Mouse (Mus musculus) left cerebral cortex, postnatal 10 days (tissue): ENCODE measurements at regions not wholly inside any gene's neighbourhood (a gene's known extent, or its start where the extent isn't known, plus 50 kb on each side); places are given as distances from the start of the nearest gene placed in this dataset.
"Not testable (repeated sequence)": the region's sequence is repeated elsewhere in the genome, so short reads cannot be mapped to it uniquely, and the experiment has no call there.

Experiments used
- DNase-seq, 2 experiments: peaks; one replicate each; pipeline ENCODE4 v3.0.0; 2021 to 2022; ENCODE audit warnings: low spot score in 2 of 2, mixed read lengths in 1 of 2; ENCODE audit errors: extremely low spot score in 1 of 2
- intact Hi-C: fragments of 180-260 bp; cut with DNase I; formaldehyde crosslinking; loops from one replicate; pipeline ENCODE4 v1.15.1; 2025

DNA sequence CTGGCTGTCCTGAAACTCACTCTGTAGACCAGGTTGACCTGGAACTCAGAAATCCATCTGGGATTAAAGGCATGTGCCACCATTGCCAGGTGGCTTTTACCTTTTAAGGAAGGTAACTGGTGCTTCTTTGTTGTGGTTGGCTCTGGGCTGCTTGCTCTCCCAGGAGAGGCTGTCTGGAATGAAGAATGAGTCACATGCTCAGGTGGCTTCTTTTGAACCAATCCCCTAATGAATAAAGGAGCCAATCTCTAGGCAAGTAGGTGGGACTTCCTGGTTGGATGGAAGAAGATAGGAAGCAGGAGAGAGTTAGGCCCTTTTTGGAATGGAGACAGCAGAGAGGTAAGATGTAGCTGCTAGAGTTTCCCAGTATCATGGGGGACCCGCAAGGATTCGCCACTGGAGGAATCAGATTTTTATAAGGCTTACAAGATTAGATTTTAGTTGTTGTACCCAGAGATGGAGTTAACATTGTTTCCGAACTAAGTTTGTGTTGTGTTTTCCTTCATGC lies 241.6 kb downstream of the Enc1 start:
- DNase-seq = no peak
- intact Hi-C loops = no loop called here

DNA sequence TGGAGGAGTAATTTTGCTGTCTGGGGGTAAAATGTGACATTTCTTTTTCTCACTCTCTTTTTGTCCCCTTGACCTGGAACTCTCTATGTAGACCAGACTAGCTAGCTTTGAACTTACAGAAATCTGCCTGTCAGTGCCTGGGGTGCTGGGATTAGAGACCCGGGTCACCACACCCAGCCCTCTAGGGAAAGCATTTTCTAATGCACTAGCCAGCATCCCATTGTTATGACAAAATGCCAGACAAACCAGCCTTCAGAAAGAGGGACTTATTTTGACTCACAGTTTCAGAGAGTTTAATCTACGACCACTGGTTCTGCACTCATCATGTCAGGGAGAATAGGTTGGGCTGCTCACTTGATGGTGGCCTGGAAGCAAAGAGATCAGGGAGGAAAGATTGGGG lies 240.4 kb downstream of the Enc1 start:
- no peak for DNase-seq
- intact Hi-C loops = no loop called here

DNA sequence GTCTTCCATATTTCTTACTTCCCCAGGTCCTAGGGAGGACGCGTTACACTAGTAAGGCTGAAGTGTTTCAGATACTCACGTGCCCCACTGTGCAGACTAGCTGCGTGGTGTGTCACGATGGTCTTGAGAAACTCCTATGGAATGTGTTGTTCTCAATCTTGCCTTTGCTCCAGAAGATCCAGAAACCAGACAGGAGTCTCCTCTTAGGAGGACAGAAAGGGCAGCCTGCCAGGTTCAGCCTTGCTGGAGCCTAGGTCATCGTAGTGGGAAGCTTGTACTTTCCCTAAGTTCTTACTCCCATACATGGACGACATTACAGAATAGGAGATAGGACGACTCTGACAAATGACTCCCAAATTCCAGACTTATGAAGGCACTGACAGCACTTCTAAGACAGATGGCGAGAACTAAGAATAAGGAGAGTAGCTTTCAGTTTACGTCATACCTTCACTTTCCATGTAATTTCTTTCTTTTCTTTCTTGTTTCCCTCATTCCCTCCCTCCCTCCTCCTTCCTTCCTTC lies 238.2 kb downstream of the Enc1 start:
- no peak for DNase-seq
- intact Hi-C loops = no loop called here

DNA sequence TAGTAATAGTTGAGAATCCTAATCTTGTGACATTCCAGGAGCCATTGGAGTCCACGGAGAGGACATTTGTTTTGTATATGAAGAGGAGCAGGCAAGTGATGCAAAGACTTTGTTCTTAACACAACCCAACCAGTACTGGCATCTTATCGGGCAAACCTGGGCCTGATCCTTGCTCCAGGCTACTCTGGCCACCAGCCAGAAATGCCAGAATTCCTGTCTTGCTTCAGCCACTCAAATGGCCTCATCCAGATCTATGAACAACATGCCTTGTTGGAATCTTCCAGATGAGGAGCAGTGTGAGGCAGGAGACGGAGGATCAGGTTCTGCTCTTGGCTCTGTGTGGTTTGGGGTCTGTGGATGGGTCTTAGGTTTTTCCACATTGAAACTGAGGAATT lies 233.1 kb downstream of the Enc1 start:
- no peak for DNase-seq
- intact Hi-C loops = no loop called here

DNA sequence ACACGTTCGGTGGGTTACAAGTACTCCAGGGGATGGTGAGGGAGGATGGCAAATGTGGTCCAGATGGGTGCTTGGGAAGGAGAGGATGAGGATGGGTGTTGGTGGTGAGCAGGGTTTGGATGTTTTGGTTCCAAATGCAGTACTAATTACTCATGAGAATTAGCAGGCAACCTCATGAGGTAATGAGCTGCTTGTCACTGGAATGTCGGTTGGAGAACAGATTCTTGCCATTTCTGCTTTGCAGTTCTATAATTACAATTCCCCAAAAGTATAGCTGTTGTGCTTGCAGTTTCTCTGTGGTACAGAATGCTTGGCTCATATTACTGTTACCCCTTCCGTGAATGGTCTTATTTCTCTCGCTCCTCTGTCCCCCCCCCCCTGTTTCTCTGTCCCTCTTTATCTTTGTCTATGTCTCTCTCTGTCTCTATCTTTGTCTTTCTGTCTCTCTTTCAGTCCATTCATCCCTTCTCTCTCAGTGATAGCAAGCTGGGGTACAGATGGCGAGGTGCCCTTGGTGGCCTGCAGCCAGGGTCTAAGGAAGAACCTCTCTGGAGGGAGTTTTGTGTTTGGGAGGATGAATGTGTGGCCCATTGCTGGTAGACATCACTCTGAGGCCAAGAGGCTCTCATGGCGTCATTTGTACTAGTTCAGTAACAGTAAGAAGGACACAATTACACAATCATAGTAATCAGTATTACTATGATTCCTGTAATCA lies 232.5 kb downstream of the Enc1 start:
- DNase-seq = no peak
- intact Hi-C loops = no loop called here

DNA sequence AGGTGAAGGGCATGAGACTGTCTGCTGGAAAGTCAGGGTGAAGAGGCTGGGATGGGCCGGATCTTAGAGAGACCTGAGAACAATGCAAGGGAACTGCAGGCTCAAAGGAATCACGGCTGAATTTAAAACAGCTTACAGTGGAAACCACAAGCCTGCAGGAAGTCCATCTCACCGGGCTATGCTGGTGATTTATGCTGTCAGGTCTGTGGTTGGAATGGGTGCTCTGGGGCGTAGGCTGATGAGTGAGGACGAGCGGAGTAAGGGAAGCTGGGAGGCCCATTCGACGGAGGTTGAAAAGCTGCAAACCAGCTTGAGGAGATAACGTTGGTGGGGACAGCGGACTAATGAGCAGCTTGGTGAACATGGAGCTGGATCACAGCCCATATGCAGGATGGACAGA lies 229.1 kb downstream of the Enc1 start:
- DNase-seq = no peak
- intact Hi-C loops = no loop called here

DNA sequence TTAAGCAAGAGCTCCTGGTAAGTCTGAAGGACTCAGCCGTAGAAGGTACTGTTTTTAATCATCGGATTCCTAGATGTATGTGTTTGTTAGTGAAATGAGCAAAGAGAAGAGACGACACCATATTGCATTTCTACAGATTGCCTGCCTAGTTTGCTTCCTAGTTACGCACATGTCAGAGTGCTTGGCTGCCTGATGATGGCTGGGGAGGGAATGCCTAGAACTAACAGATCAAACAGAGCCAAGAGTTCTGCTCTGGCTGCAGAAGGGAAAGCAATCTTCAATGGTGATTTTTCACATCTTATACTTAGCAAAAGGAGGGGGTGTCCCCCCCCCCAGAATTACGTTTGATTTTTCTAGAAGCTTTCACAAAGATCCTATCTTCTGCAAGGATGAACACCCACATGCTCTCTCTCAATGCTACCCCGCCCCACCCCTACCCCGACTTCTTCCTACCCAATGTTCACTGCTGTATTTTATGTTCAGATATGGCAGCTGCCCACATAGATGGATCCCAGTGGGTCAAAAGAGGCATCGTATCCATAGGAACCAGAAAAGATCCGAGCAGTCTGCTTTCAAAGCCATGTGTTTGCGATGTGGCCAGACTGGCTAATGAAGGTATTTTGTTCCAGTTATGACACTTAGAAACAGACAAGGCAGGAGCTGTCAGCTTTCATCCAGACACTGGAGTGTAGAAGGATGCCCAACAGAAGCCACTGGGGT lies 228.1 kb downstream of the Enc1 start:
- intact Hi-C loops = no loop called here

DNA sequence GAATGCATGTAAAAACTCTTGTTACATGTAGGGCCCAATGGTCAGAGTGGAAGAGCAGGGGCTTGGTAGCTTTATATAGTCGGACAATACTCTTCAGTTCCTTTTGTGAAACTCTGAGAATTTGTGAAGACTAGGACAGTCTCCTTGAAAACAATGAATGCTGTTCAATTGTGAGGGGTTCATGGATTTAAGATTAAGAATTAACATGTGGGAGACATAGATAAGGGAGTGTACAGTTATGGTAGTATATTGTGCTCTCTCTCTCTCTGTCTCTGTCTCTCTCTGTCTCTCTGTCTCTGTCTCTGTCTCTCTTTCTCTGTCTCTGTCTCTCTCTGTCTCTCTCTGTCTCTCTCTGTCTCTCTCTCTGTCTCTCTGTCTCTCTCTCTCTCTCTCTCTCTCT lies 225.7 kb downstream of the Enc1 start:
- DNase-seq, intact Hi-C loops: not testable (repeated sequence)

More for the DNA sequence above, 228.1 kb downstream of the Enc1 start:
- no peak for DNase-seq

DNA sequence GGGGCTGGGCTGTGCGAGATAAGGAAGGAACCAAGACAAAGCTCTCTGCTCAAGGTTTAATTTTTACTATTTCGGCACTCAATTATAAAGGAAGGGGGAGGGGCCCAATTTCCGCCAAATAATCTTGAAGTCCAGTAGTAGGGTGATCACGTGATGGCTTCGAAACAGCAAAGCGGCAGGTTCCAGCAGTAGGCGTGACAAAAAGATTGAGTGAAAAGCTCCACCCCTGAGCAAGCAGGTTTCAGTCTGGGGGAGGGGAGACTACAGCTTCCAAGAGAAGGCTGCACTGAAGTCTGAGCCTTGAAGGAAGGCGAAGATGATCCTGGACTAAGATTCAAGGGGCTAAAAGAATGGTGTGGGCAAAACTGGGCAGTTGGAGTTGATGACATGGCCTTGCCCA lies 222.9 kb downstream of the Enc1 start:
- no peak for DNase-seq
- intact Hi-C loops = no loop called here

DNA sequence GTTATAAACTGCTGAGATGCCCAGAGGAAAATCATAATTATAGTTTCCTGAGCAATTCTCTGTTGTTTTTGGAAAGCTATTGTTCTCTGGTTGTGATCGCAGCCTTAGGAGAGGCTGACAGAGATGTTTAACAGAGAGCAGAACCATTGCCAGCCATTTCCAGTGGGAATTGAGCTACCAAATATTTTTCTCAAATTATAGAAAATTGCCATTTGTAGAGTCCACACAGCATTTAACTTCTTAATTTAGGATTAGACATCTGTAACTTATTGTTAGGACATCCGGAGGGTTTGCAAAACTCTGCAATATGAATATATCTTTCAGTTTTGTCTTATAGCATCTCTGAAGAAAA lies 222.0 kb downstream of the Enc1 start:
- intact Hi-C loops = no loop called here
- no peak for DNase-seq

DNA sequence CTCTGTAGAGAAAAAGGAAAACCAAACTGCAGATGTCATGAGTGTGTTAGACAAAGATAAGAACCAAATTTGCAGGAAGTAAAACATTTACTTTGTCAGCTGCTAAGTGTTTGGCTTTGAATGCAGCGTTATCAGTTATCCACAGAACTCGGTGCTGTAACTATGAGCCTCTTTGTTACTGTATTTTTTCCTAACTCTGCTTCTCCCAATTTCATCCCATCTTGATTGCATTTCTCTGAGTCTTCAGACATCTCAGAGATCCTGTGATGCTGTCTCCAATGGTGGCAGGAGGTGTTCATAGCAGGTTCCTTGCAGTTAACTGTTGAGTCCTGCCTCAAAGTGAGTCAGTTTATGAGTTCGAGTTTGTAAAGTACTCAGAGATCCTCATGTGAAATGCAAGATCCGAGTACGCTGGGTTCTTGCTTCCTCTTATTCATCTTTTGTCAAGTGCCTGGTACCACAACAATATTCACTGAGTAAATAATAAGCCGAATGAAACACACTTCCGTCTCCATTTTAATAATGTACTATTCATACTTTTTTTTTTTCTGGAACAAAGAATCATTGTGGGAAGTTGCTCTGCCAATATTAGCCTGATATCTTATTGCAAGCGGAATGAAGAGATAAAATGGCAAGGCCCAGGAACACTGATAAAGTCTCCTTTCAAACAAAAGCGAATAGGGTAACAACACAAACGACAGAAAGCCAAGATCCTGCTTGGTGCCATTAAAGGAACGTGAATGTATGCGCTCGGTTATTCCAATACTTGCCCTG lies 221.4 kb downstream of the Enc1 start:
- no peak for DNase-seq
- intact Hi-C loops = no loop called here

DNA sequence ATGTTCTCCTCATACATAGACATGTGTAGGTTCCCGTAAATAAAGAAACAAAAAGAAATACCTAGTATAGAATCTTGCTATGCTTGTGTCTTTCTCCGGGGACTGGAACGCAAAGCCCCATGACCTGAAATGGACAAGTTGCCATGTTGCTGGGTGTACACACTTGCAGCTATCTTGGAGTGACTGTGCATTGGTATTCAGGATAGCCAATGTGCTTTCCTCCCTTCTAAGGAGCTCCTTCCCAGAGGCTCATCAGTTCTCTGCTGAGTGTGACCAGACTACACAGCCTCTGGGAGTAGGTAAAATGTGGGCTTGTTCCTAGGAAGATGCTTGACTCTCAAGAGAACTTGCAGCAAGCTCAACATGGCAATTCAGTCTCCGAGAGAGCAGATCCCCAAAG lies 220.3 kb downstream of the Enc1 start:
- intact Hi-C loops = no loop called here
- no peak for DNase-seq

DNA sequence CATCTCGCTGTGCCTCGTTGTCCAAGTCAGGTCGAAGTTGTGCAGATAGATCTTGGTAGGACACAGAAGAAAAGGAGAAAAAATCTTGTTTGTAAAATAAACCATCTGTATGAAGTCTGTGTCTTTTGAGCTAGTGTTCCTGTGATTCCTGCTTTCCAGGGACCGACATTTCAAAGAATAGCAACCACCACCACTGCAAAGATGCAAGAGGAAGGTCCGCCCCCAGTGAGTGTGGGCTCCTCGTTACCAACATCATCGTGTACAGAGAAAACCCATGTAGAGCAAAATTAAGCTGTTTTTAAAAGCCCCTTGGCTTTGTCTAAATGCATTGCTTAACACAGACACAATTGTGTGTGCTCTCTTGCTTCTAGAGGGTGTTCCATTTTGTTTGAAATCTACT lies 218.2 kb downstream of the Enc1 start:
- DNase-seq = no peak

DNA sequence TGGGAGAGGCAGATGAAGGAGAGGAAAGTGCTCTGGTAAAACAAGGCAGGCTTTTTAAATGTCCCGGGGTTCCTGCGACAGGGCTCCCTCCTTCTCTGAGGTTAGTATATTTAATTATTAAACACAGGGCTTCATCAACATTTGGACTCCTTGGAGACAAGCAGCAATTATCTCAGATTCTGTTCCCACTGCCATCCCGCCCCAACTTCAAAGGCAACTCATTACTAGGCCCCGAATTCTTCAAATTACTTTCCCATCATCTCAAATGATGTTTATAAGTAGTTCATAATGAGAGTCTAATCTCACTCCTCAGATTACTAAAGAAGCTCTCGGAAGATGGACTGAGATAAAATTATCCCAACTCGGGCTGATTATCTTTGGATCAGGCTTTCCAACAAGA lies 215.1 kb downstream of the Enc1 start:
- DNase-seq = no peak
- intact Hi-C loops = no loop called here

More for the DNA sequence above, 218.2 kb downstream of the Enc1 start:
- intact Hi-C loops = no loop called here

DNA sequence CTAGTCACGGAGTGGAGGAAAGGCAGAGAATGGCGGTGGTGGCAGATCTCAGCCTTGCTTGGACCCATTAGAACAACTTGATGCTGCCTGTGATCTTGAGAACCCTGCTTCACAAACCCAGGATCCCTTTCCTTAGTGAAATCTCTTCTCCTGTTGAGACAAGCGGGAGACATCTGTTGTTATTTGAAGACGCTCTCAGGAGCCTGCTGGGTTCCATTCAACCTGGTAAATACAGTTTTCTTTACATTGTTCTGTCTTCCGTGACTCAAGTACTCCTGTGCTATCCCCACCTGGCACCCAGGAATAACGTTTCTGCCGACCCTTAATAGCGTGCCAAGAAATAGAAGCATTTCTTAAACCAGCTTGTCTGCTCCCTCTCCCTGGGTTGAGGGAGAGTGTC lies 213.8 kb downstream of the Enc1 start:
- intact Hi-C loops = no loop called here
- no peak for DNase-seq

DNA sequence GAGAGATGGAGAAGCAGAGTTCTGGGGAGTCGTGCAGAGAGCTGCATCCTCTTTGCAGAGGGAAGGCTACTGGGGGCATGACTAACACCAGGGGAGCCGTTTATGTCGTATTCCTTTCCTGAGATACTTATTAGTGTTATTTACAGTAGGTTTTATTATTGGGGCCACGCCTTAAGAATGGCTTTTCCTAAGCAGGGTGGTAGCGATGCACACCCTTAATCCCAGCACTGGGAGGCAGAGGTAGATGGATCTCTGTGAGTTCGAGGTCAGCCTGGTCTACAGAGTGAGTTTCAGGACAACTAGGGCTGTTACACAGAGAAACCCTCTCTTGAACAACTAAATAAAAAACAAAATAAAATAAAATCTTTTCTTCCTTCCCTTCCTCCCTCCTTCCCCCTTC lies 212.6 kb downstream of the Enc1 start:
- intact Hi-C loops = no loop called here
- no peak for DNase-seq

DNA sequence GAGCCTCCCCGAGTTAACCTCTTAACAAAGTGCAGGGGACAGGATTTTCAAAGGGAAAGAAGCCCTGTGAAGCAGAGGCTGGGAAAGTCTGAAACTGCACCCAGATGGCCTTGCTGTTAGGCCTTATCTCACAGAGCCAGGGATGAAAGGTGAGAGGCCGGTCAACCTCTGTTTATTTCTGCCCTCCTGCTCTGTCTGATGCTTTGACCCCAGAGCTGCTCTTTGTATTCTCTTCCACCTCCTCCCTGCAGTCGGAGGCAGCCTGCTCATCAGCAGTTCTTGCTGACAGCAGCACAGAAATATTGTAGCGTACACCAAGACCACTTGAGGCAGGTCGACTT lies 212.2 kb downstream of the Enc1 start:
- no peak for DNase-seq
- intact Hi-C loops = no loop called here

DNA sequence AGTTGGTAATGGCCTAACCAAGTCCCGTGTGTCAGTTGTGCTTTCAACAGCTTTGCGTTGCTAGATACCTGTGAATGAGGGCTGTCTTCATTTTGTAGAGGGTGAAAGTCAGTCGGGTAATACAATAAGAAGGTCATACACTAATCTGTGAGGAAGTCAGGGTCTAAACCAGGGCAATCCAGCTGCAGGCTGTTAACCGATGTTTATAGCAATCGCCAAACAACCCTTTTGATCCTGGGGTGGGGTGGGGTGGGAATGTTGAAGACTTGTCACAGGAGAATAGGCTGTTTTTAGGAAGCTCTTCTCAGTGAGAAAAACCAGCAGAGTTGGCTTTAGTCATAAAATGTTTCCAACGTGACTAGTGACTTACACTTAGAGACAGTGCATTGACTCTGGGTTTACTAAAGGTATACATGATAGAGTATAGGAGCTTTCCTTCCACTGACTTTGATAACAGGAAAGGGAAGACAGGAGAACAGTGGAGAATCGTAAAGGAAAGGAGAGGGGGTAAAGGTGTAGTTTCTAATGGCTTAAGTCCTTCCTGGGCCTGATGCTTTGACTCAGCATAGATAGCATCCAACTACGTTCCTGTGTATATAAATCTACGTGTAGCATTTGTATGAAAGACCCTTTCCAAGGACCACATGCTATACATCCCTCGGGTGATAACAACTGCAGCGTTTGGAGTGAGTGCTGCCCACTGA lies 211.6 kb downstream of the Enc1 start:
- intact Hi-C loops = no loop called here
- DNase-seq = no peak

DNA sequence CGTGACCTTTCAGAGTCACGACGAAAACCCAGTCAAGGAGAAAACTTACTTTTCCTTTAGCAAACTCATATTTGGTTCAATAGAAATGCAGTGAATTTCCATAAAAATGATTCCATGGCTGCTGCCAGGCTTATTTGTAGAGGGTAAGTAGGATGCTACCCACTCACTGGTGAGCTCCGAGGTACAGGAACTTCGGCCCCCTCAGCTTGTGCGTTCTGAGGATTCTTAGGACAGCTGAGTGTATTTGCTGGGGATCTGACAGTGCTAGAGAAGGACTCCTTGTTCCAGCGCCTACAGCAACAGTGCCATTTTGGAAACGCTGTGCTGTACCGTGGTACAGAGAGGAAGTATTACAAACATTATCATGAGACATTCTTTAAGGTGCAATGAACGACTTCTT lies 210.4 kb downstream of the Enc1 start:
- DNase-seq = no peak
- intact Hi-C loops = no loop called here
